ENCODE assay signal across 10 mouse cellular contexts in genomic region chr1:159702038-159702437, GRCm38 (mm10).
DNase-seq lines count a peak whose midpoint lies in the region; TF ChIP-seq lines count a peak whose summit lies in the region.
"Had no signal": no experiment of that assay in that cellular context is flagged by ENCODE, and none has a peak within 500 bp of the region (broad histone marks: within the 10 kb centered on the region; RNA-seq: fewer than 3 reads in every experiment).

No protein-coding gene starts in this region.

- WGBS in lung, adult 2 months, result 95% methylated on average over 7 of the region's 9 CpGs

- peak; percentile 59 for DNase-seq in adrenal gland, postnatal 14 days
- DNase-seq in adrenal gland, adult 2 months, result no peak
- peak; percentile 45 for DNase-seq in lung, postnatal 10 days
- DNase-seq in lung, adult 2 months, result no peak
- DNase-seq in embryo, embryonic 11.5 days (ENCODE audit: low read depth, low spot score), result peak; percentile 64
- peak; percentile 2 for DNase-seq in retina, postnatal 7 days (ENCODE audit: low read depth, low spot score)
- DNase-seq in spleen, postnatal 10 days (ENCODE audit: low spot score in 2 of 2), result no peak
- no peak for DNase-seq in spleen, postnatal 14 days (ENCODE audit: low spot score in 2 of 2)
- DNase-seq: cerebellum, postnatal 25 days had no signal

- no peak overlapping the region for H3K4me3 ChIP-seq in lung, adult 2 months (replicated peaks; ENCODE audit: extremely low read depth, low read depth, low read length)
- H3K4me3 ChIP-seq: neural tube, embryonic 13.5 days had no signal

- no peak for TF ChIP-seq POLR2A in lung, adult 2 months (IDR thresholded peaks at IDR 0.05; ENCODE audit: borderline replicate concordance, extremely low read depth, low read depth, low read length)

- H3K4me1 ChIP-seq in lung, adult 2 months (ENCODE audit: control insufficient read depth, insufficient read depth, low read length), result no peaks in the 10 kb centered on the region
- H3K4me1 ChIP-seq: neural tube, embryonic 13.5 days had no signal

- no peak for TF ChIP-seq CTCF in lung, adult 2 months (IDR thresholded peaks at IDR 0.05; ENCODE audit: insufficient read depth, low read length)

Comparison
In these comparisons a context has a peak if more than half of its experiments do, and no peak if none do; other contexts are left out.
1. DNase-seq: peak in adrenal gland, postnatal 14 days (single experiment), lung, postnatal 10 days (single experiment), embryo, embryonic 11.5 days (single experiment) and retina, postnatal 7 days (single experiment); none in adrenal gland, adult 2 months (single experiment), lung, adult 2 months (single experiment), spleen, postnatal 10 days (0 of 2) and spleen, postnatal 14 days (0 of 2).